Mouse (Mus musculus) spleen, adult 2 months (tissue): ENCODE data around the gene Atp8b2. TPM values are rescaled to one million over a fixed set of nuclear protein-coding genes. Genes with fewer than 3 reads are reported as not detected.

Source experiments
- DNase-seq, 2 experiments: peaks; one replicate each; pipeline versions ENCODE4 v3.0.0 to v3.0.0-alpha.2; 2012 to 2021; ENCODE audit warnings: low spot score in 2 of 2, low read depth in 1 of 2
- H3K27ac ChIP-seq: fragments of 200-500 bp; 2 replicates; pipeline ENCODE4 v1.5.1; 2012; ENCODE audit warnings: low read length, inconsistent platforms; ENCODE audit not compliant: insufficient read depth
- H3K27me3 ChIP-seq: fragments of 200-500 bp; 2 replicates; pipeline ENCODE4 v1.6.1; 2012; ENCODE audit warnings: mild to moderate bottlenecking, moderate library complexity, low read length, inconsistent platforms; ENCODE audit not compliant: control insufficient read depth, insufficient read depth
- H3K36me3 ChIP-seq: fragments of 200-500 bp; 2 replicates; pipeline ENCODE4 v1.6.1; 2012; ENCODE audit warnings: mild to moderate bottlenecking, low read length, inconsistent platforms; ENCODE audit not compliant: control insufficient read depth, insufficient read depth
- H3K4me1 ChIP-seq: fragments of 200-500 bp; 2 replicates; pipeline ENCODE4 v1.6.1; 2011; ENCODE audit warnings: inconsistent platforms; ENCODE audit not compliant: control insufficient read depth, insufficient read depth, insufficient read length
- H3K4me3 ChIP-seq: fragments of 200-500 bp; 2 replicates; pipeline ENCODE4 v1.5.1; 2011; ENCODE audit warnings: mild to moderate bottlenecking, inconsistent platforms; ENCODE audit not compliant: insufficient read depth, insufficient read length; ENCODE audit errors: extremely low read depth
- CTCF ChIP-seq: fragments of 200-500 bp; IDR thresholded peaks from 2 replicates; pipeline ENCODE4 v1.5.1; 2011; ENCODE audit warnings: mild to moderate bottlenecking, inconsistent platforms; ENCODE audit not compliant: insufficient read depth, insufficient read length, insufficient replicate concordance; ENCODE audit errors: extremely low read depth
- POLR2A ChIP-seq: fragments of 200-500 bp; IDR thresholded peaks from 2 replicates; pipeline ENCODE4 v1.6.1; 2011; ENCODE audit warnings: low read depth, low read length, inconsistent platforms
- WGBS: fragments of 180-500 bp; shearing (Covaris S2); methylation state at CpG from one replicate; pipeline ENCODE4 v1.1.7; 2018; 5-methylcytosine and 5-hydroxymethylcytosine counted together
- polyA plus RNA-seq: library from polyadenylated mRNA; depleted of rRNA; stranded (reverse); fragments of >200 nt; gene quantifications from 2 replicates; pipeline ENCODE4 v1.2.3, GENCODE M21; 2012

Gene Atp8b2
- polyA plus RNA-seq, 1 experiment: 66.0 TPM

GRCm38 (mm10) chr3:89997791-89998495 is 34.6 kb upstream of the Atp8b2 start:
- TF ChIP-seq CTCF: no peak
- no peak for TF ChIP-seq POLR2A
- peaks cover 15% of the 10 kb centered on the region for H3K36me3 ChIP-seq
- peak overlapping the region; percentile 51; the same call in 1 of the 2 replicates for H3K27ac ChIP-seq
- no peaks in the 10 kb centered on the region for H3K27me3 ChIP-seq
- DNase-seq: no peak
- peaks cover 3% of the 10 kb centered on the region; the same call in 1 of the 2 replicates for H3K4me1 ChIP-seq
- peak overlapping the region; percentile 79 for H3K4me3 ChIP-seq
- 15% methylated on average over 23 of the region's 23 CpGs for WGBS

- TF ChIP-seq CTCF (no peak), POLR2A (no peak)
- 85% methylated on average over 5 of the region's 5 CpGs for WGBS
Measured at GRCm38 (mm10) chr3:89994807-89995515, 31.7 kb upstream of the Atp8b2 start.

GRCm38 (mm10) chr3:89987822-89988221 is 24.5 kb upstream of the Atp8b2 start:
- no peak overlapping the region for H3K27ac ChIP-seq
- H3K4me1 ChIP-seq: no peaks in the 10 kb centered on the region
- DNase-seq: no peak
- no peak overlapping the region for H3K4me3 ChIP-seq
- no peak for TF ChIP-seq POLR2A
- TF ChIP-seq CTCF: no peak
- 34% methylated on average over 4 of the region's 4 CpGs for WGBS
- no peaks in the 10 kb centered on the region for H3K27me3 ChIP-seq
- no peaks in the 10 kb centered on the region for H3K36me3 ChIP-seq

More at GRCm38 (mm10) chr3:89994807-89995515, 31.7 kb upstream of the Atp8b2 start:
- peaks cover 5% of the 10 kb centered on the region; the same call in 1 of the 2 replicates for H3K36me3 ChIP-seq
- DNase-seq: no peak
- H3K27me3 ChIP-seq: no peaks in the 10 kb centered on the region
- H3K4me3 ChIP-seq: no peak overlapping the region
- no peak overlapping the region for H3K27ac ChIP-seq
- H3K4me1 ChIP-seq: peaks cover 3% of the 10 kb centered on the region; the same call in 1 of the 2 replicates

GRCm38 (mm10) chr3:89987211-89987610 is 23.9 kb upstream of the Atp8b2 start:
- no peak overlapping the region for H3K4me3 ChIP-seq
- H3K36me3 ChIP-seq: no peaks in the 10 kb centered on the region
- no peak for TF ChIP-seq CTCF
- no peak for TF ChIP-seq POLR2A
- no peaks in the 10 kb centered on the region for H3K27me3 ChIP-seq
- no peaks in the 10 kb centered on the region for H3K4me1 ChIP-seq
- 70% methylated on average over 3 of the region's 3 CpGs for WGBS
- H3K27ac ChIP-seq: no peak overlapping the region
- no peak for DNase-seq

- Histone ChIP-seq H3K36me3 (no peaks in the 10 kb centered on the region), H3K27ac (no peak overlapping the region), H3K27me3 (no peaks in the 10 kb centered on the region), H3K4me3 (no peak overlapping the region), H3K4me1 (no peaks in the 10 kb centered on the region)
- WGBS: 81% methylated on average over 5 of the region's 5 CpGs
- TF ChIP-seq POLR2A: no peak
- no peak for TF ChIP-seq CTCF
- DNase-seq: no peak
Measured at GRCm38 (mm10) chr3:89982426-89982825, 19.1 kb upstream of the Atp8b2 start.

- TF ChIP-seq POLR2A (no peak), CTCF (no peak)
- H3K27ac ChIP-seq: no peak overlapping the region
Measured at GRCm38 (mm10) chr3:89976859-89977258, 13.6 kb upstream of the Atp8b2 start.

More at GRCm38 (mm10) chr3:89976859-89977258, 13.6 kb upstream of the Atp8b2 start:
- no peak overlapping the region for H3K4me3 ChIP-seq
- H3K4me1 ChIP-seq: no peaks in the 10 kb centered on the region; the same call in 1 of the 2 replicates
- no peak for DNase-seq
- H3K27me3 ChIP-seq: no peaks in the 10 kb centered on the region
- H3K36me3 ChIP-seq: no peaks in the 10 kb centered on the region
